Mouse (Mus musculus) C2C12 (cell line): ENCODE data around the gene AI854703.

Experiments
- CEBPB ChIP-seq: IDR thresholded peaks from one replicate; pipeline ENCODE4 v1.6.1; 2011; ENCODE audit warnings: low read depth, mild to moderate bottlenecking, control low read depth, moderate library complexity
- CTCF ChIP-seq: IDR thresholded peaks from one replicate; pipeline ENCODE4 v1.5.1; 2011; ENCODE audit not compliant: control insufficient read depth, insufficient read depth, insufficient read length
- FOSL1 ChIP-seq: IDR thresholded peaks from one replicate; pipeline ENCODE4 v1.8.0; 2011; ENCODE audit warnings: mild to moderate bottlenecking, low read length; ENCODE audit not compliant: poor library complexity, insufficient read depth, severe bottlenecking
- MAX ChIP-seq: IDR thresholded peaks from one replicate; pipeline ENCODE4 v1.6.1; 2011; ENCODE audit warnings: mild to moderate bottlenecking, control low read depth
- MYOD1 ChIP-seq: IDR thresholded peaks from one replicate; pipeline ENCODE4 v1.6.1; 2011; ENCODE audit warnings: low read depth; ENCODE audit not compliant: control insufficient read depth, insufficient read length
- MYOG ChIP-seq: IDR thresholded peaks from one replicate; pipeline ENCODE4 v1.6.1; 2011; ENCODE audit not compliant: control insufficient read depth, insufficient read length; ENCODE audit errors: extremely low read depth
- USF1 ChIP-seq: IDR thresholded peaks from one replicate; pipeline ENCODE4 v1.6.1; 2011; ENCODE audit warnings: low read depth, mild to moderate bottlenecking, control low read depth, moderate library complexity

- TF ChIP-seq CTCF (no peak), MYOD1 (no peak), USF1 (no peak), MAX (no peak), MYOG (no peak), FOSL1 (no peak), CEBPB (no peak)
Measured at GRCm38 (mm10) chr6:48675931-48676859, 49.6 kb downstream of the AI854703 start, which contains the start of gene Gimap9.
